Mouse (Mus musculus) gastrocnemius, postnatal 36 days (tissue): ENCODE measurements around the gene Barhl1. TPM values are rescaled to one million over a fixed set of nuclear protein-coding genes. Genes with fewer than 3 reads are reported as not detected.

Experiments used
- DNase-seq, 2 experiments: peaks; one replicate each; pipeline ENCODE4 v3.0.0; 2022
- intact Hi-C: fragments of 180-260 bp; cut with DNase I; formaldehyde crosslinking; loops from one replicate; pipeline ENCODE4 v1.15.1; 2025
- long read RNA-seq, 2 experiments: library from polyadenylated mRNA; stranded (forward); transcript quantifications; one replicate each; pipeline ENCODE4 v2.0.0; 2021
- total RNA-seq, 2 experiments: library from RNA; stranded (reverse); gene quantifications; 2 replicates each; pipeline ENCODE4 v1.2.3; 2021

Barhl1 gene
- total RNA-seq = not detected
- long read RNA-seq, experiment 1 = 0 reads
- long read RNA-seq, experiment 2 = 0 reads

GRCm38 (mm10) chr2:28916513-28916865 is at the start of gene Barhl1:
Gene Barhl1 (minus strand): TSS chr2:28916668.
- intact Hi-C loops = no loop called here
- DNase-seq = no peak

- no peak for DNase-seq
- intact Hi-C loops = no loop called here
Measured at GRCm38 (mm10) chr2:28963565-28963964, 47.1 kb upstream of the Barhl1 start.

- intact Hi-C loops = no loop called here
- DNase-seq = no peak
Measured at GRCm38 (mm10) chr2:28961636-28962035, 45.2 kb upstream of the Barhl1 start.

- intact Hi-C loops = no loop called here
- DNase-seq = no peak
Measured at GRCm38 (mm10) chr2:28961024-28961585, 44.6 kb upstream of the Barhl1 start.

- DNase-seq = no peak
- intact Hi-C loops = no loop called here
Measured at GRCm38 (mm10) chr2:28956874-28957273, 40.4 kb upstream of the Barhl1 start.

GRCm38 (mm10) chr2:28954595-28954994 is 38.1 kb upstream of the Barhl1 start:
- intact Hi-C loops = no loop called here
- no peak for DNase-seq

GRCm38 (mm10) chr2:28952981-28953380 is 36.5 kb upstream of the Barhl1 start:
- no peak for DNase-seq
- intact Hi-C loops = no loop called here

GRCm38 (mm10) chr2:28946312-28946711 is 29.8 kb upstream of the Barhl1 start:
- no peak for DNase-seq
- intact Hi-C loops = no loop called here

GRCm38 (mm10) chr2:28945388-28945787 is 28.9 kb upstream of the Barhl1 start:
- no peak for DNase-seq
- intact Hi-C loops = no loop called here

GRCm38 (mm10) chr2:28943666-28944516 is 27.4 kb upstream of the Barhl1 start:
- intact Hi-C loops = no loop called here
- DNase-seq = no peak

GRCm38 (mm10) chr2:28938997-28939396 is 22.5 kb upstream of the Barhl1 start:
- no peak for DNase-seq
- intact Hi-C loops = no loop called here

GRCm38 (mm10) chr2:28930571-28930970 is 14.1 kb upstream of the Barhl1 start:
- intact Hi-C loops = no loop called here
- no peak for DNase-seq

- intact Hi-C loops = loop anchor here (1.0 to 5.0 kb wide), 3 partner anchors 52 to 678 kb away; no protein-coding TSS in a partner anchor
- peak; percentile 41 to 67 for DNase-seq
Measured at GRCm38 (mm10) chr2:28923912-28924311, 7.4 kb upstream of the Barhl1 start.

- DNase-seq = no peak
- intact Hi-C loops = no loop called here
Measured at GRCm38 (mm10) chr2:28919001-28919400, 2.5 kb upstream of the Barhl1 start.

GRCm38 (mm10) chr2:28917518-28918361 is 1.3 kb upstream of the Barhl1 start:
- intact Hi-C loops = no loop called here
- peak in 1 of 2 experiments; percentile 34 for DNase-seq

- no peak for DNase-seq
- intact Hi-C loops = no loop called here
Measured at GRCm38 (mm10) chr2:28917156-28917517, 669 bp upstream of the Barhl1 start.

- intact Hi-C loops = no loop called here
- peak in 1 of 2 experiments; percentile 35 for DNase-seq
Measured at GRCm38 (mm10) chr2:28915768-28916512, 528 bp downstream of the Barhl1 start.

GRCm38 (mm10) chr2:28915104-28915738 is 1.2 kb downstream of the Barhl1 start:
- intact Hi-C loops = no loop called here
- DNase-seq = no peak

GRCm38 (mm10) chr2:28914121-28914520 is 2.3 kb downstream of the Barhl1 start:
- DNase-seq = no peak
- intact Hi-C loops = no loop called here

GRCm38 (mm10) chr2:28912961-28913360 is 3.5 kb downstream of the Barhl1 start:
- no peak for DNase-seq
- intact Hi-C loops = no loop called here
